Mouse (Mus musculus): ENCODE measurements around the gene Rrp7a.
"Not testable (repeated sequence)": the region's sequence is repeated elsewhere in the genome, so short reads cannot be mapped to it uniquely, and the experiment has no call there.

Gene Rrp7a

DNA sequence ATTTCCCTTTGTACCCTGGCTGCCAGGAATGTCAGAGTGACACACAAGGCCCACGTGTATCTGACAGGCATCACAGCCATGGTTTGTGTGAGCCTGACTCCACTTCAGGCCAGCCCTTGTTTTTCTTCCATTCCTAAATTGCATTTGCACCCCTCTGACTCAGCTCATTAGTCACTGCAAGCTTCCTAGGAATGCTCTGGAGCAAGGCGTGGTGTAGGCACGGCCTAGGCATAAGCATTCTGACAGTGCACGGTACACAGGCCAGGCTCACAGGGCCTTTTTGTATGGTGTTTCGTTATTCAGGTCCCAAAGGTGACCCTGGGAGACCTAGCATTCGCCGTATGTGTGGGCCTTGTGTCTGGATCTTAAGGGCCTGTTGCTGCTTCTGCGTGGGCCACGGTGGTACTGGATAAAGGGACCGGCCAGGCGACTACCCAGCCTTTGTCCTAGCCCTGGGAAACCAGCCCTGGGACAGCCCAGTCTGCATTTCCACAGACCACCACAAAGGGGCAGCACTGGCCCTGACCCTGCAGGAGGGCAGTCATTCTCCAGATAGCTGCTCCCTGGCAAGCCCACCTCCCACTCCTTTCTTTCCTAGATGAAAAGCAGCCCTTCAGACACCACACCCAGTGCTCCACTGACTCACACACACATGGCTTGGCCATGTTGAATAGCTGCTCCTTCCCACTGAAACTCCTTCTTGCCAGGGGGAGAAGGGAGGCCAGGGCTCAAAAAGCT is 34.5 kb upstream of the Rrp7a start:
- DNase-seq, result peak; percentile 65

GRCm38 (mm10) chr15:83155672-83156419 is 33.2 kb upstream of the Rrp7a start:
- no peak for DNase-seq

- DNase-seq, result no peak
Observed at GRCm38 (mm10) chr15:83154309-83154708, 31.7 kb upstream of the Rrp7a start.

GRCm38 (mm10) chr15:83150694-83151093 is 28.1 kb upstream of the Rrp7a start:
- DNase-seq, result no peak

DNA sequence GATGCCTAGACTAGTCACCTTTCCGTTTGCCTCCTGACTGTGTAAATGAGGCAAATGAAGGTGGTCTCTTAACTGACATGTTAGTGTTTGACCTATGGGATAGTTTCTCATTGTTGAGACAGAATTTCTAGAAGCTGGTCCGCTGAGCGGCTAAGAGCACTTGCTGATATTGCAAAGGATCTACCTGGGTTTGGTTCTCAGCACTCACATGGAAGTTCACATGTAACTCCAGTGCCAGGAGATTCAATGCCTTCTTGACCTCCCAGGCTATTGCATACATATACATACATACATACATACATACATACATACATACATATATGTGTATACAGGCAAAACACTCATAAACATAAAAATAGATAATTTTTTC is 27.5 kb upstream of the Rrp7a start:
- DNase-seq, result no peak

GRCm38 (mm10) chr15:83149196-83150072 is 26.8 kb upstream of the Rrp7a start, which contains the start of gene Poldip3:
Gene Poldip3, minus strand, starts transcription at chr15:83149384.
- peak; percentile 99 for DNase-seq

GRCm38 (mm10) chr15:83148801-83149195 is 26.2 kb upstream of the Rrp7a start:
- no peak for DNase-seq

GRCm38 (mm10) chr15:83148395-83148794 is 25.8 kb upstream of the Rrp7a start:
- DNase-seq, result no peak

DNA sequence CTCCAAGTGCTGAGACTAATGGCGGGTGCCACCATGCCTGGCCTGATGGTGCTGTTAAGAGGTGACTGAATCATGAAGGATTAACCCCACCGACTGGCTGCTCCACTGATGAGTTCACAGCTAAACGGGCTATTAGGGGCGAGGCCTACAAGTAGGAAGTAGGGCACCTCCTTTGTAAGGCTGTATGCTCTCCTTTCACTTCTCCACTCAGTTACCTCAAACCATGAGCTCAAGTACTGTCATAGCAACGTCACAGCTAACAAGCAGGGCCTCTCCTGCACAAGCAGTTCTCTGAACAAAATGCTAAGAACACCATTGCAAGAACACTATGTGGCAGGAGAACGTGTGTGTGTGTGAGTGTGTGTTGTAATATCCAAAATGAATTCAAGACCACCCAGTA is 22.9 kb upstream of the Rrp7a start:
- DNase-seq, result no peak

DNA sequence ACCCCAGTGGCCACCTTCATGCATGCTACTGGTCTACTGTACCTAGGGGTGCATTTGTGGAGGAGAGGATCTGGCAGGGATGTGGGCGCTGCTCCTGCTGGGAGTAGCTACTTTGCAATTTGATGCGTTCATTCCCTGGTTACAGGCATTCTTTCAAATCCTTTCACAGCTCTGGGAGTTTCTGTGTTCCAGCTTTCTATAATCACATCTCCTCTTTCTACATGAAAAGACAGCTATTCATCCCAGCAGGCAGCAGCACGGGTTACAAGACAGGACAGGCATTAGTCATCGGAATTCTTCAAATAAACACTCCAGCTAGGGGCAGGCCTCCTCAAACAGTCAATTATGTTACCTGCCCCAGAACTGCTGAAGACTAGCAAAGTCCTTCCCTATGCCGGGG is 20.3 kb upstream of the Rrp7a start:
- DNase-seq, result no peak

GRCm38 (mm10) chr15:83135654-83136053 is 13.1 kb upstream of the Rrp7a start:
- DNase-seq, result no peak

- no peak for DNase-seq
Observed at GRCm38 (mm10) chr15:83134671-83135070, 12.1 kb upstream of the Rrp7a start.

DNA sequence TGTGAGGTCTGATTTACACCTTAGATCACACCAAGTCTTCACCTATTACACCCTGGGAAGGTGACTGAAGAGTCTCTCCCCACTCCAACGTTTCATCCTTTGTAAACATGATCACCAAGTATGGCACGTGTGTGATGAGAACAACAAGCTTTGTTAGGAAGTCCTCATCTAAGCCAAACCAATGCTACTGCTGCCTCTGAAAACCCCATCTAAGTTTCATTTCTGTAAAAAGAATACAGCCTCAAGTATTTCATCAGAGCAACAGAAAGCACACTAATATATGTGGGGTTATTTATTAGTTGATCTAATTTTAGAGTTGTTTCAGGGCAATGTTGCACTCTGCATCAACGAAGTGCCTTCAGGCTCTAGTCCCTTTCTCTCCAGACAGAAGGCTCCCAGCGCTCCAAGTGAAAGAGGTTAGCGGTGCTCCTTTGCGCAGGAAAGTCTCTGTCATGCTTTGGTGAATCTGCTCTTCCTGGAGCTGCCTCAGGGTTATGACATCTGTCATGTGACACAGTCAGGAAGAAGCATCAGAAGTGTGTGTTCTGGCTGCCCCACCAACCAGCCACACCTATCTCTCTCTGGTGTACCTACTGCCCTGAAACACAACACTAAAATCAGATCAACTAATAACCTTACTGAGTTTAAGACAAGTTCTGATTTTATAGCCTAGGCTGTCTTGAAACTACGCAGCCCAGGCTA is 7.1 kb upstream of the Rrp7a start:
- no peak for DNase-seq

- DNase-seq, result not testable (repeated sequence)
Observed at GRCm38 (mm10) chr15:83127037-83127436, 4.4 kb upstream of the Rrp7a start.

DNA sequence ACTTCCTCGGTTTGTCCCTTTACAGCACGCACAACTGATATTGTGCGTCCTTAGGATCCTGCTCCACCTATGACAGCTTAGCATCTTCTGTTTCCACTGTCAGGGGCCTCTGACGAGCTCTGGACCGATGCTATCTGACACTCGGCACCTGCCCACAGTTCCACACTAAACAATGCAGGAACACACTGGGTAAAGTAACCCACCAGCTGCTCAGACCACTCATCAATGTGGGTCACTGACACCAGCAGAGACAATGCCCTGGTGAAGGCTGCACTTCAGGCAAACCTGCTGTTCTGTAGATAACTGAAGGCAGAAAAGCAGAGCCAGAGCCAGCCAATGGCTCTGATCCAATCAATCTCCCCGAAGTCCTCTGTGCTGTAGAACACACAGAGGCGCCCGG is 4.0 kb upstream of the Rrp7a start:
- no peak for DNase-seq

DNA sequence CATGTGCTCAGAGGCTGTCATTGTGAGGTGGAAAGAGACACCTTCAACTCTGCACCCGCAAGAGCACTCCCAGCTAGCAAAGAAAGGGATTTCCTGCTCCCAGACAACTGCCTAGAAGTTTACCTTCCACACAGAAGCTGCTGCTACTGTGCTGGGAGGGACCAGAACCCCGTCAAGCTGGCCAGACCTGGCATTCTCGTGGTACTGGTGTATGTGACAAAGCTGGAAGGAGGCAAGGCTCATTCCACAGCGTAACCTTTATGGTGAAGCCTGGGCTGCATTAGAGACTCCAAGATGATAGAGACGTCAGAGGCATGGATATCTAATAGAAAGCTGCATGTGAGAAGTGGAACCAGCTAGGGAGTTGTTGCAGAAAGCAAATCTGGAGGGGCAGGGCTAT is 2.0 kb upstream of the Rrp7a start:
- no peak for DNase-seq

- DNase-seq, result peak; percentile 60
Observed at GRCm38 (mm10) chr15:83121709-83122565, 664 bp downstream of the Rrp7a start.

DNA sequence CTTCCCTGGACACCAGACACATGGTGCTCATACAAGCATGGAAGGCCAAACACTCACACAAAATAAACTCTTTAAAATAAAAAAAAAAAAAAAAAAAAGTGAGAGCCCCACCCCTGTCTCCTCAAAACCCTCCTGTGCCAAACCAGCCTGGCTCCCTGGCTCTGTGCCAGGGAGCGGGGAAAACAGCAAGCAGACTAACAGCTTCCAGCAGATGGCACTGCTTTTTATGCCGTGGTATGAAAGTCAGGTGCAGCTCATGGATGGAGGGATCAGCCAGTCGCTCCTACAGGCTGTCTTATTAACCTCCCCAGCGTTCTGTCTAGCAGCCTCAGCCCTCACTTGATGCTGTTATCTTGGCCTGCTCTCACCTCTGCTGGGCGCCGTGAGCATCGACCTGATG is 4.2 kb downstream of the Rrp7a start:
- peak; percentile 73 for DNase-seq

- DNase-seq, result no peak
Observed at GRCm38 (mm10) chr15:83115071-83115470, 7.5 kb downstream of the Rrp7a start.

- DNase-seq, result no peak
Observed at GRCm38 (mm10) chr15:83114106-83114505, 8.5 kb downstream of the Rrp7a start.

DNA sequence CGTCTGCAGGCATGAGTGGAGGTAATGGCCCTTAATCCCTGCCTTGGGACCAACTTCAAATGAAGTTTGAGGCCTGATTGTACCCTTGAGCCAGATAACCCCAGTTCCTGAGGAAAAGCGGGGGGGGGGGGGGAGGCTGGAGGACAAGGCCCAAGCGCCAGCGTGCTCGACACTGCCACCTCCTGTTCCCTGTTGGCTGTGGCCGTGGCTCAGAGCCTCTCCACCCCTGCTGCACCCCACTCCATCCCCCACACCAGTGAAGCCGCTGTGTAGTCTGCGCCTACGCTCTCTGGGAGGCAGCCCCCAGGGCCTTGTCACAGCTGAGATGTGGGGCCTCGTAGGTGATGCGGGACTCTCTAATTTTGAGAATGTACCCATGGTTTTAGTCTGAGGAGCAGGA is 9.7 kb downstream of the Rrp7a start:
- DNase-seq, result peak; percentile 82

GRCm38 (mm10) chr15:83111874-83112273 is 10.7 kb downstream of the Rrp7a start:
- DNase-seq, result no peak
